Mouse (Mus musculus): ENCODE results near the gene Cox8b.

DNA sequence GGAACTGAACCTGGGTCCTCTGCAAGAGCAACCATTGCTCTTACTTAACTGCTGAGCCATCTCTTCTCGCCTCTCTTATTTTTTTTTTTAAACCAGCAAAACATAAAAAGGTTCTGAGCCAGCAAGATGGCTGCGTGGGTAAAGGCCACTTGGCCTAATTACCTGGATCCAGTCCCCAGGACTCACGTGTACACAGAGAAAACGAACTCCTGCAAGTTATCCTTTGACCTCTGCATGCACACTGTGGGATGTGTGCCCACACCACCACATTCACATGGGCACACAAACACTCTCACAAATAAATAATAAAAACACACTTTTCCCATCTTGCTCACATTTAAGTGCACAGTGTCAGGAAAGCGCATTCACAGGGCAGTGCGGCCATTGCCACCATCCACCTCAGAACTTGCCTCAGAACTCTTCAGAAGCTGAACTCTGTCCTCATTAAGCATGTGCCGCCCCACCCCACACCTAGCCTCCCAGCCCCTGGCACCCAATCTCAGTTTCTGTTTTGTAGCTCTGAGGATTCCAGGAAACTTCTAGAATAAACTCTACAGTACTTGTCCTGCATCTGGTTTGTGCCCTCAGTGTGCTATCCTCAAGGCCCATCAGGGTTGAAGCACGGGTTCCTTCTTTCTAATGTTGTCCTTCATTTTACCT is 13.9 kb upstream of the Cox8b start:
- TF ChIP-seq CTCF (IDR thresholded peaks at IDR 0.05; ENCODE audit: low read depth, low read length) (no peak), POLR2A (IDR thresholded peaks at IDR 0.05; ENCODE audit: insufficient read depth, low read length) (no peak), EP300 (IDR thresholded peaks at IDR 0.05; ENCODE audit: insufficient read depth, low read depth, low read length) (no peak)

All from ES-Bruce4 (cell line).